Mouse (Mus musculus): Measurements from ENCODE around the gene Pigz. TPM values are rescaled to one million over a fixed set of nuclear protein-coding genes. Genes with fewer than 3 reads are reported as not detected.
"Not testable (repeated sequence)": the region's sequence is repeated elsewhere in the genome, so short reads cannot be mapped to it uniquely, and the experiment has no call there.

Gene Pigz
- polyA plus RNA-seq, 1 experiment from 2014 or later, result 1.4 TPM

DNA sequence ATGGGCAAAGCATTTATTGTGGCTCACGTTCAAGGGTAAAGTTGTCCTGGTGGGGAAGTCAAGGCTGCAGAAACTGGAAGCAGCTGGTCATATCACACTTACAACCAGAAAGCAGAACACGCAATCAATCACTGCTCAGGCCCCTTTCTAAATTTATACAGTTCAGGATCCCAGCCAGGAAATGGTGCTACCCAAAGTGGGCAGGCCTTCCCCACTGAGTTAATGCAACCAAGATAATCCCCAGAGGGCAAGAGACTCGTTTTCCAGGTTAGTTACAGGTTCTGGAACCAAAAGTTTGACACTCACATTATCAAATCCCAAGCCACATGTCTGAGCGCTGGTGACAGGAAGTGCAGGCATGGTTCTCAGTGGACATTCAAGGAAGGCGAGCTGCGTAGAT lies 5.2 kb downstream of the Pigz start:
- WGBS, result 47% methylated on average over 6 of the region's 6 CpGs
- Histone ChIP-seq H3K4me1 (ENCODE audit: control insufficient read depth, insufficient read depth, low read length) (peaks cover 13% of the 10 kb centered on the region), H3K4me2 (ENCODE audit: low read depth, low read length) (no peak overlapping the region), H3K36me3 (ENCODE audit: control insufficient read depth, insufficient read depth) (no peaks in the 10 kb centered on the region), H3K27ac (ENCODE audit: low read length) (peak overlapping the region; percentile 25; the same call in 1 of the 2 replicates), H3K9ac (ENCODE audit: low read length) (no peak overlapping the region), H3K4me3 (ENCODE audit: low read length) (no peak overlapping the region), H3K27me3 (ENCODE audit: control insufficient read depth, insufficient read depth, low read length) (peaks cover 20% of the 10 kb centered on the region), H3K9me3 (replicated peaks; ENCODE audit: control insufficient read depth, low read length) (no peaks in the 10 kb centered on the region; the same call in 1 of the 2 replicates)
- ATAC-seq (replicated peaks; ENCODE audit: extremely low read depth, insufficient read depth, low FRiP score), result no peak

DNA sequence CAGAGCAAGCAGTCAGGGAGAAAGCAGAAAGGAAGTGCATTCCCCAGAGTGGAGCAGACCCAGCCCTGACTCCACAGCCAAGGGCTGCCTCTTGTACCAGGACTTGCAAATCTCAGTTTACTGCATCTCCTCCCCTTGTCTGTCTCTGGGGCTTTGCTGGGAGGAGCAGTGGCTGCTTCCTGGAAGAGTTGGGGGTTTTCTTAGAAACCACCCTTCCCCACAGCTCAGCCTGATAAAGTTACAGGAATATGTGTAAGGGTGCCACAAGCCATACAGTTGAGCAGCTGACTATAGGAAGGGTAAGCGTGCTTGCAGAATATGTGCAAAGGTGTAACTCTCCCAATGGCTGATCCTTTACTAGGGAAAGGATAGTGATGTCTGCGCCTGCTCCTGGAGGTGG lies 6.9 kb downstream of the Pigz start:
- Histone ChIP-seq H3K9me3 (replicated peaks; ENCODE audit: control insufficient read depth, low read length) (no peaks in the 10 kb centered on the region; the same call in 1 of the 2 replicates), H3K36me3 (ENCODE audit: control insufficient read depth, insufficient read depth) (no peaks in the 10 kb centered on the region; the same call in 1 of the 2 replicates), H3K27me3 (ENCODE audit: control insufficient read depth, insufficient read depth, low read length) (peaks cover 7% of the 10 kb centered on the region), H3K4me3 (ENCODE audit: low read length) (no peak overlapping the region), H3K27ac (ENCODE audit: low read length) (no peak overlapping the region), H3K9ac (ENCODE audit: low read length) (no peak overlapping the region), H3K4me1 (ENCODE audit: control insufficient read depth, insufficient read depth, low read length) (no peaks in the 10 kb centered on the region; the same call in none of the 2 replicates), H3K4me2 (ENCODE audit: low read depth, low read length) (no peak overlapping the region)
- WGBS, result 49% methylated on average over 2 of the region's 2 CpGs
- ATAC-seq (replicated peaks; ENCODE audit: extremely low read depth, insufficient read depth, low FRiP score), result no peak

DNA sequence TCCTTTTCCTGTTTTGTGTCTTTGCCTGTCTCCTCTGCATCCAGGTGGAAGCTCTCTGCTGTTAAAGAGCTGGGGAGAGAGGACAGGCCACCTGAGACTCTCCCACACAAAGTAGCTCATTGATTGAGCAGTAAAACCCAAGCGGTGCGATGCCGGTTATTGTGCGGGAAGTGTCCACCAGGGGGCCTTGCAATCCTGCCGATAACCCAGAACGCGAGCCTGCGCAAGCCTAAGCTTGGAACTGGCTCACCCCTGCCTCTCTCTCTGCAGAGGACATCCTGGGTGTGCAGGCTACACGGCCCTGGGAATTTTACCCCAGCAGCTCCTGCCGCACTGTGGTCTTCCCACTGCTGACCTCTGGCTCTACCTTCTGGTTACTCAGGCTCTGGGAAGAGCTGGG lies 10.3 kb downstream of the Pigz start:
- 5% methylated on average over 10 of the region's 10 CpGs for WGBS
- H3K27ac ChIP-seq (ENCODE audit: low read length), result no peak overlapping the region
- H3K9ac ChIP-seq (ENCODE audit: low read length), result no peak overlapping the region
- H3K4me1 ChIP-seq (ENCODE audit: control insufficient read depth, insufficient read depth, low read length), result peaks cover 11% of the 10 kb centered on the region
- H3K4me3 ChIP-seq (ENCODE audit: low read length), result no peak overlapping the region
- no peak overlapping the region for H3K4me2 ChIP-seq (ENCODE audit: low read depth, low read length)
- H3K9me3 ChIP-seq (replicated peaks; ENCODE audit: control insufficient read depth, low read length), result no peaks in the 10 kb centered on the region
- no peaks in the 10 kb centered on the region; the same call in 1 of the 2 replicates for H3K36me3 ChIP-seq (ENCODE audit: control insufficient read depth, insufficient read depth)
- H3K27me3 ChIP-seq (ENCODE audit: control insufficient read depth, insufficient read depth, low read length), result no peaks in the 10 kb centered on the region
- ATAC-seq (replicated peaks; ENCODE audit: extremely low read depth, insufficient read depth, low FRiP score), result 0 out of 2 replicates have a peak, but pooled peaks have one; percentile 16

DNA sequence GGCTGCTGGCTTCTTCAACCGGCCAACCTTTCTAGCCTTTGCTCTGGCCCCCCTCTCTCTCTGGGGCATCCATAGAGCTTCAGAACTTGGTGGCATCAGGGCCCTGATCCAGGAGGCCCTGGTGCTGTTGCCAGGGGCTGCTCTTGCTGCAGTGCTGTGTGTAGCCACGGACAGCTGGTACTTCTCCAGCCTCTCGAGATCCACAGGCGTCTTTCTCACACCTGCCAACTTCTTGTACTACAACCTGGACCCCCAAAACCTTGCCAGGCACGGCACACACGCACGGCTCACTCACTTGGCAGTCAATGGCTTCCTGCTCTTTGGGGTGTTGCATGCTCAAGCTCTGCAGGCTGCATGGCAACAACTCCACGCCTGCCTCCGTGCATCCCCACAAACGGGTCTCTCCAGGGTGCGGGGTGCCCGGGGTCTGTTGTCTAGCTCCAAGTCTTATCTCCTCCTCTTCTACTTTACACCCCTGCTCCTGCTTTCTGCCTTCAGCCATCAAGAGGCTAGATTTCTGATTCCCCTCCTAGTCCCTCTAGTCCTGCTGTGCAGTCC lies 11.1 kb downstream of the Pigz start:
- H3K27ac ChIP-seq (ENCODE audit: low read length), result no peak overlapping the region
- H3K36me3 ChIP-seq (ENCODE audit: control insufficient read depth, insufficient read depth), result no peaks in the 10 kb centered on the region; the same call in 1 of the 2 replicates
- H3K27me3 ChIP-seq (ENCODE audit: control insufficient read depth, insufficient read depth, low read length), result no peaks in the 10 kb centered on the region
- peaks cover 19% of the 10 kb centered on the region for H3K4me1 ChIP-seq (ENCODE audit: control insufficient read depth, insufficient read depth, low read length)
- no peak overlapping the region for H3K9ac ChIP-seq (ENCODE audit: low read length)
- 83% methylated on average over 12 of the region's 12 CpGs for whole genome bisulfite sequencing
- H3K4me2 ChIP-seq (ENCODE audit: low read depth, low read length), result no peak overlapping the region
- no peak overlapping the region for H3K4me3 ChIP-seq (ENCODE audit: low read length)
- H3K9me3 ChIP-seq (replicated peaks; ENCODE audit: control insufficient read depth, low read length), result no peaks in the 10 kb centered on the region
- ATAC-seq (replicated peaks; ENCODE audit: extremely low read depth, insufficient read depth, low FRiP score), result no peak

DNA sequence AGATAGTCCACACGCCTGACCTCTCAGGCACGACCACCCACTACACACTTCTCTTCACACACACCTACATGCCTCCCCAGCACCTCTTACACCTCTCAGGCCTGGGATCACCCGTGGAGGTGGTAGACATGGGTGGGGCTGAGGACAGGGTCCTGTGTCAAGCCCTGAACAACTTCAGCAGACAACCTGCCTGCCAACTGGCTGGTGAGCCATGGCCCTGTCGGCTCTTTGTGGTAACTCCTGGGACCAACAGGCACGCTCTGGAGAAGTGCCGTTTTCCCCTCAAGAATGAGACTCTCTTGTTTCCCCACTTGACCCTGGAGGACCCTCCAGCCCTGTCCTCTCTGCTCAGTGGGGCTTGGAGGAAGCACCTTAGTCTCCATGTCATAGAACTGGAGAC lies 11.7 kb downstream of the Pigz start:
- no peaks in the 10 kb centered on the region for H3K27me3 ChIP-seq (ENCODE audit: control insufficient read depth, insufficient read depth, low read length)
- H3K4me1 ChIP-seq (ENCODE audit: control insufficient read depth, insufficient read depth, low read length), result peaks cover 19% of the 10 kb centered on the region
- H3K9ac ChIP-seq (ENCODE audit: low read length), result no peak overlapping the region
- no peak for ATAC-seq (replicated peaks; ENCODE audit: extremely low read depth, insufficient read depth, low FRiP score)
- no peak overlapping the region for H3K27ac ChIP-seq (ENCODE audit: low read length)
- H3K4me2 ChIP-seq (ENCODE audit: low read depth, low read length), result no peak overlapping the region
- no peaks in the 10 kb centered on the region for H3K9me3 ChIP-seq (replicated peaks; ENCODE audit: control insufficient read depth, low read length)
- 89% methylated on average over 6 of the region's 6 CpGs for WGBS
- no peak overlapping the region for H3K4me3 ChIP-seq (ENCODE audit: low read length)
- H3K36me3 ChIP-seq (ENCODE audit: control insufficient read depth, insufficient read depth), result no peaks in the 10 kb centered on the region; the same call in 1 of the 2 replicates

DNA sequence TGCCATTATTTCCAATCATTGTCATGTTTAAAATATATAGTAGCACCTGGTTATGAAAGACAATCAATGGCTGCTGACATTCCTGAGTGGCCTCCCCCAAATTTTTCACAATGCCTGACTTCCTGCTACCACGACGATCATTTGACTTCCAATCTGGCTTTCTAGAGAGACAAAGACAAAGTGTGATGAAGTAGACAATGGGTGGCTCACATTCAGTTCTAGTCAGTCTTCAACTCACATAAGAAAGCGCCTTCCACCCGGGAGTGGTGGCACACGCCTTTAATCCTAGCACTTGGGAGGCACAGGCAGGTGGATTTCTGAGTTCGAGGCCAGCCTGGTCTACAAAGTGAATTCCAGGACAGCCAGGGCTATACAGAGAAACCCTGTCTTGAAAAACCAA lies 12.3 kb downstream of the Pigz start:
- not testable (repeated sequence) for H3K9me3 ChIP-seq (replicated peaks; ENCODE audit: control insufficient read depth, low read length); H3K9ac ChIP-seq (ENCODE audit: low read length); H3K4me3 ChIP-seq (ENCODE audit: low read length); ATAC-seq (replicated peaks; ENCODE audit: extremely low read depth, insufficient read depth, low FRiP score); H3K27me3 ChIP-seq (ENCODE audit: control insufficient read depth, insufficient read depth, low read length); H3K27ac ChIP-seq (ENCODE audit: low read length); H3K36me3 ChIP-seq (ENCODE audit: control insufficient read depth, insufficient read depth)
- peaks cover 19% of the 10 kb centered on the region for H3K4me1 ChIP-seq (ENCODE audit: control insufficient read depth, insufficient read depth, low read length)
- 0 out of 2 replicates have a peak overlapping the region, but pooled peaks have one; percentile 85 for H3K4me2 ChIP-seq (ENCODE audit: low read depth, low read length)
- 86% methylated on average over 6 of the region's 6 CpGs for WGBS

DNA sequence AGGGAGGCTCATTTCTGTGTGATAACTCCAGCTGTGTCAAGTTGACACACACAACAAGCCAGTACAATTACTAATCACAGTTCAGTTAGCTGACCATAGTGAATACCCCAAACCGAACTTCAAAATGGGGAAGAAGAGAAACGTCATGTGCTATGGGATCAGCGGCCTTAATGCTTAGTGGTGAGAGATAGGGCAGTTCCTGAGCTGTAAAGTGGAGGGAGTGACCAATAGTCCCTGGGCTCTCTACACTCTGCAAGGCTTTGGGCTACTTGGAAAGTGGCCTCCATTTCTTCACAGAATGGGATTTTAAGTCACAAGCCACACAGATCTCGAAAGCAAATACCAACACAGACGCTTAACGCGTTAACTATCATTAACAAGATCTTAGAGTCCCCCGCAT lies 13.7 kb downstream of the Pigz start:
- WGBS, result 17% methylated on average over 8 of the region's 8 CpGs
- peak overlapping the region; percentile 95 for H3K9ac ChIP-seq (ENCODE audit: low read length)
- peaks cover 4% of the 10 kb centered on the region; the same call in 1 of the 2 replicates for H3K36me3 ChIP-seq (ENCODE audit: control insufficient read depth, insufficient read depth)
- peak overlapping the region; percentile 85 for H3K4me2 ChIP-seq (ENCODE audit: low read depth, low read length)
- peaks cover 19% of the 10 kb centered on the region for H3K4me1 ChIP-seq (ENCODE audit: control insufficient read depth, insufficient read depth, low read length)
- H3K27ac ChIP-seq (ENCODE audit: low read length), result no peak overlapping the region; the same call in 1 of the 2 replicates
- H3K4me3 ChIP-seq (ENCODE audit: low read length), result peak overlapping the region; percentile 97
- no peak for ATAC-seq (replicated peaks; ENCODE audit: extremely low read depth, insufficient read depth, low FRiP score)
- H3K27me3 ChIP-seq (ENCODE audit: control insufficient read depth, insufficient read depth, low read length), result no peaks in the 10 kb centered on the region
- H3K9me3 ChIP-seq (replicated peaks; ENCODE audit: control insufficient read depth, low read length), result no peaks in the 10 kb centered on the region

DNA sequence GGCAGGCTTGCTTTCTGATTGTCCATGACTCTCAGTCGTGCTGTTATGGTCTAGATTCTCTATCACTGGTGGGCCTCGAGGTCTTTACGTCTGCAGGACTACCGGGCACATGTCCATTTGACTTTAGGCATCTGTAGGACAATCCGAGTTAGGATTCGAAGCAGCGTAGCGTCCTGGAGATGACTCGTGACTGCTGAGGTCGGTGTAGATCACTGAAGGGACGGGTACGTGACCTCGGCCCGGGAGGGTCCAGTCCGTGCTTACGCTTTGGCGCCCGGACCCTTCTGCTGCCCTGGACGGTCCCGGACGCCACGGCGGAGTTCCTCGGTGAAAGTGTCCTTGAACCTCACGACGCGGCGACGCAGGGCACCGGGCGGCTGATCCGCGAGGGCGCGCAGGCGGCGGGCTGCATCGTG lies 14.3 kb downstream of the Pigz start:
- Histone ChIP-seq H3K9ac (ENCODE audit: low read length) (peak overlapping the region; percentile 95), H3K4me1 (ENCODE audit: control insufficient read depth, insufficient read depth, low read length) (peaks cover 19% of the 10 kb centered on the region), H3K36me3 (ENCODE audit: control insufficient read depth, insufficient read depth) (peaks cover 7% of the 10 kb centered on the region; the same call in 1 of the 2 replicates), H3K4me3 (ENCODE audit: low read length) (peak overlapping the region; percentile 97), H3K27ac (ENCODE audit: low read length) (peak overlapping the region; percentile 94), H3K4me2 (ENCODE audit: low read depth, low read length) (peak overlapping the region; percentile 85), H3K9me3 (replicated peaks; ENCODE audit: control insufficient read depth, low read length) (no peaks in the 10 kb centered on the region), H3K27me3 (ENCODE audit: control insufficient read depth, insufficient read depth, low read length) (no peaks in the 10 kb centered on the region)
- under 1% methylated on average over 38 of the region's 38 CpGs for WGBS
- ATAC-seq (replicated peaks; ENCODE audit: extremely low read depth, insufficient read depth, low FRiP score), result peak; percentile 61

DNA sequence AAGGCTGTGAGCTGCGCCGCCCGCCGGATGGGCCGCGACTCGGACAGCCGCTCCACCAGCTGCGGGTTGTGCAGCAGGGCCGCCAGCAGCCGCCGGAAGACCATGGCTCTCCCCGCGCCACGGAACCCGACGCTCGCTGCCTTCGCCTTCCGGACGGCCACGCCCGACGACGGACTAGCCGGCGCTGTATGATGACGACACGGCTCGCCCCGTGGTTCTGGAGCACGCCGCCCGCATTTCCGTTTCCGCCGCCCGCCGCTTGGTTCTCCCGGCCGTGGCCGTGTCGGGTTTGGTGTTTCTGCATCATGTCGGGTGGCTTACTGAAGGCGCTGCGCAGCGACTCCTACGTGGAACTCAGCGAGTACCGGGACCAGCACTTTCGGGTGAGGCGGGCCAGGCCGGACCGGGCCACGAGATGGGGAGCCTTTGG lies 14.7 kb downstream of the Pigz start, which contains the start of the genes 0610012G03Rik and Ncbp2:
0610012G03Rik (minus strand) TSS at position 150 of the 430 bp plus-strand sequence.
Ncbp2 (plus strand) TSS at position 169 of the 430 bp plus-strand sequence.
- Histone ChIP-seq H3K4me3 (ENCODE audit: low read length) (peak within 1 kb of the TSS; percentile 97), H3K27me3 (ENCODE audit: control insufficient read depth, insufficient read depth, low read length) (no peaks in the 10 kb centered on the region), H3K9ac (ENCODE audit: low read length) (peak within 1 kb of the TSS; percentile 95), H3K4me1 (ENCODE audit: control insufficient read depth, insufficient read depth, low read length) (peaks cover 19% of the 10 kb centered on the region), H3K9me3 (replicated peaks; ENCODE audit: control insufficient read depth, low read length) (no peaks in the 10 kb centered on the region), H3K27ac (ENCODE audit: low read length) (peak within 1 kb of the TSS; percentile 94), H3K4me2 (ENCODE audit: low read depth, low read length) (peak within 1 kb of the TSS; percentile 85), H3K36me3 (ENCODE audit: control insufficient read depth, insufficient read depth) (peaks cover 7% of the 10 kb centered on the region; the same call in 1 of the 2 replicates)
- ATAC-seq (replicated peaks; ENCODE audit: extremely low read depth, insufficient read depth, low FRiP score), result peak; percentile 94
- WGBS, result 0% methylated on average over 54 of the region's 55 CpGs

Measured in heart, embryonic 16.5 days (tissue).